Mouse (Mus musculus): ENCODE results near the gene Glrx3. TPM values are rescaled to one million over a fixed set of nuclear protein-coding genes. Genes with fewer than 3 reads are reported as not detected.

Gene Glrx3
- polyA plus RNA-seq (2016; fragmentation: Nextera tagmentation; extraction: Ambion mirVana): 301 and 302 TPM in 2 replicates

- peak; percentile 94 for DNase-seq (ENCODE audit: extremely low spot score, low spot score)
- Histone ChIP-seq H3K27ac (peak within 1 kb of the TSS; percentile 97), H3K4me3 (peak within 1 kb of the TSS; percentile 98), H3K9me3 (no peaks in the 10 kb centered on the region), H3K36me3 (replicated peaks) (peaks cover 16% of the 10 kb centered on the region), H3K27me3 (ENCODE audit: poor library complexity, severe bottlenecking) (0 out of 2 replicates have a peak, but pooled peaks cover 5% of the 10 kb centered on the region), H3K4me1 (peaks cover 26% of the 10 kb centered on the region)
- WGBS: under 1% methylated on average over 69 of the region's 69 CpGs
Measured at GRCm38 (mm10) chr7:137437440-137438178, at the start of gene Glrx3. Glrx3 (plus strand) TSS chr7:137437614.

- Histone ChIP-seq H3K9me3 (peaks cover 3% of the 10 kb centered on the region; the same call in 1 of the 2 replicates), H3K36me3 (replicated peaks) (no peaks in the 10 kb centered on the region), H3K4me3 (no peak overlapping the region), H3K27ac (no peak overlapping the region), H3K27me3 (ENCODE audit: poor library complexity, severe bottlenecking) (no peaks in the 10 kb centered on the region), H3K4me1 (no peaks in the 10 kb centered on the region)
- no peak for DNase-seq (ENCODE audit: extremely low spot score, low spot score)
- 89% methylated on average over 5 of the region's 5 CpGs for WGBS
Measured at GRCm38 (mm10) chr7:137387863-137388262, 49.6 kb upstream of the Glrx3 start.

GRCm38 (mm10) chr7:137395421-137395820 is 42.0 kb upstream of the Glrx3 start:
- H3K4me3 ChIP-seq: no peak overlapping the region
- peaks cover 3% of the 10 kb centered on the region; the same call in 1 of the 2 replicates for H3K9me3 ChIP-seq
- WGBS: 96% methylated on average over 4 of the region's 4 CpGs
- no peaks in the 10 kb centered on the region for H3K27me3 ChIP-seq (ENCODE audit: poor library complexity, severe bottlenecking)
- DNase-seq (ENCODE audit: extremely low spot score, low spot score): no peak
- no peaks in the 10 kb centered on the region for H3K4me1 ChIP-seq
- no peak overlapping the region for H3K27ac ChIP-seq
- no peaks in the 10 kb centered on the region for H3K36me3 ChIP-seq (replicated peaks)

GRCm38 (mm10) chr7:137397361-137397910 is 40.0 kb upstream of the Glrx3 start:
- no peak overlapping the region for H3K27ac ChIP-seq
- no peaks in the 10 kb centered on the region for H3K27me3 ChIP-seq (ENCODE audit: poor library complexity, severe bottlenecking)
- no peaks in the 10 kb centered on the region for H3K36me3 ChIP-seq (replicated peaks)
- 96% methylated on average over 8 of the region's 8 CpGs for WGBS
- peaks cover 7% of the 10 kb centered on the region; the same call in 1 of the 2 replicates for H3K9me3 ChIP-seq
- DNase-seq (ENCODE audit: extremely low spot score, low spot score): no peak
- no peak overlapping the region for H3K4me3 ChIP-seq
- H3K4me1 ChIP-seq: no peaks in the 10 kb centered on the region

GRCm38 (mm10) chr7:137398973-137399372 is 38.4 kb upstream of the Glrx3 start:
- no peak overlapping the region for H3K27ac ChIP-seq
- DNase-seq (ENCODE audit: extremely low spot score, low spot score): no peak
- H3K36me3 ChIP-seq (replicated peaks): no peaks in the 10 kb centered on the region
- WGBS: 94% methylated on average over 4 of the region's 4 CpGs
- no peak overlapping the region for H3K4me3 ChIP-seq
- H3K9me3 ChIP-seq: peaks cover 7% of the 10 kb centered on the region; the same call in 1 of the 2 replicates
- no peaks in the 10 kb centered on the region for H3K27me3 ChIP-seq (ENCODE audit: poor library complexity, severe bottlenecking)
- H3K4me1 ChIP-seq: no peaks in the 10 kb centered on the region

GRCm38 (mm10) chr7:137404146-137404545 is 33.3 kb upstream of the Glrx3 start:
- DNase-seq (ENCODE audit: extremely low spot score, low spot score): no peak
- Histone ChIP-seq H3K27ac (no peak overlapping the region), H3K9me3 (peaks cover 7% of the 10 kb centered on the region; the same call in 1 of the 2 replicates), H3K36me3 (replicated peaks) (no peaks in the 10 kb centered on the region; the same call in 1 of the 2 replicates), H3K4me1 (no peaks in the 10 kb centered on the region), H3K27me3 (ENCODE audit: poor library complexity, severe bottlenecking) (no peaks in the 10 kb centered on the region), H3K4me3 (no peak overlapping the region)
- 92% methylated on average over 2 of the region's 2 CpGs for WGBS

GRCm38 (mm10) chr7:137407428-137408058 is 29.9 kb upstream of the Glrx3 start:
- 96% methylated on average over 1 of the region's 1 CpGs for WGBS
- H3K4me1 ChIP-seq: peaks cover 12% of the 10 kb centered on the region
- H3K4me3 ChIP-seq: no peak overlapping the region
- no peaks in the 10 kb centered on the region; the same call in 1 of the 2 replicates for H3K36me3 ChIP-seq (replicated peaks)
- no peak overlapping the region for H3K27ac ChIP-seq
- DNase-seq (ENCODE audit: extremely low spot score, low spot score): no peak
- H3K27me3 ChIP-seq (ENCODE audit: poor library complexity, severe bottlenecking): no peaks in the 10 kb centered on the region
- no peaks in the 10 kb centered on the region for H3K9me3 ChIP-seq

GRCm38 (mm10) chr7:137410337-137411197 is 26.8 kb upstream of the Glrx3 start, which contains the start of gene 9430038I01Rik:
9430038I01Rik (minus strand) TSS chr7:137410762.
- Histone ChIP-seq H3K27ac (peak within 1 kb of the TSS; percentile 97), H3K4me1 (peaks cover 12% of the 10 kb centered on the region), H3K4me3 (peak within 1 kb of the TSS; percentile 82), H3K27me3 (ENCODE audit: poor library complexity, severe bottlenecking) (no peaks in the 10 kb centered on the region), H3K9me3 (no peaks in the 10 kb centered on the region), H3K36me3 (replicated peaks) (no peaks in the 10 kb centered on the region; the same call in 1 of the 2 replicates)
- DNase-seq (ENCODE audit: extremely low spot score, low spot score): peak; percentile 97
- under 1% methylated on average over 63 of the region's 63 CpGs for WGBS

GRCm38 (mm10) chr7:137414710-137415109 is 22.7 kb upstream of the Glrx3 start:
- Histone ChIP-seq H3K36me3 (replicated peaks) (no peaks in the 10 kb centered on the region), H3K27me3 (ENCODE audit: poor library complexity, severe bottlenecking) (no peaks in the 10 kb centered on the region), H3K27ac (no peak overlapping the region), H3K4me1 (peaks cover 9% of the 10 kb centered on the region), H3K9me3 (no peaks in the 10 kb centered on the region), H3K4me3 (no peak overlapping the region)
- 90% methylated on average over 8 of the region's 8 CpGs for WGBS
- no peak for DNase-seq (ENCODE audit: extremely low spot score, low spot score)

- H3K36me3 ChIP-seq (replicated peaks): no peaks in the 10 kb centered on the region
- H3K4me1 ChIP-seq: no peaks in the 10 kb centered on the region
- H3K9me3 ChIP-seq: no peaks in the 10 kb centered on the region
- WGBS: 77% methylated on average over 2 of the region's 2 CpGs
- H3K27ac ChIP-seq: no peak overlapping the region
- no peak for DNase-seq (ENCODE audit: extremely low spot score, low spot score)
- H3K4me3 ChIP-seq: no peak overlapping the region
- no peaks in the 10 kb centered on the region for H3K27me3 ChIP-seq (ENCODE audit: poor library complexity, severe bottlenecking)
Measured at GRCm38 (mm10) chr7:137420550-137420949, 16.9 kb upstream of the Glrx3 start.

- no peaks in the 10 kb centered on the region for H3K9me3 ChIP-seq
- H3K4me1 ChIP-seq: no peaks in the 10 kb centered on the region
- H3K27me3 ChIP-seq (ENCODE audit: poor library complexity, severe bottlenecking): no peaks in the 10 kb centered on the region
- no peaks in the 10 kb centered on the region for H3K36me3 ChIP-seq (replicated peaks)
- no peak overlapping the region for H3K27ac ChIP-seq
- no peak for DNase-seq (ENCODE audit: extremely low spot score, low spot score)
- H3K4me3 ChIP-seq: no peak overlapping the region
- WGBS: 91% methylated on average over 4 of the region's 4 CpGs
Measured at GRCm38 (mm10) chr7:137421236-137421635, 16.2 kb upstream of the Glrx3 start.

- 66% methylated on average over 4 of the region's 4 CpGs for WGBS
- DNase-seq (ENCODE audit: extremely low spot score, low spot score): no peak
- Histone ChIP-seq H3K27ac (no peak overlapping the region), H3K36me3 (replicated peaks) (no peaks in the 10 kb centered on the region), H3K27me3 (ENCODE audit: poor library complexity, severe bottlenecking) (peaks cover 21% of the 10 kb centered on the region), H3K9me3 (no peaks in the 10 kb centered on the region), H3K4me1 (peaks cover 7% of the 10 kb centered on the region), H3K4me3 (no peak overlapping the region)
Measured at GRCm38 (mm10) chr7:137426693-137427092, 10.7 kb upstream of the Glrx3 start.

Measured in forebrain, embryonic 10.5 days (tissue).